Mouse (Mus musculus) lung, postnatal 0 days (tissue): ENCODE results near the gene Gclm. TPM values are rescaled to one million over a fixed set of nuclear protein-coding genes. Genes with fewer than 3 reads are reported as not detected.

Experiments
- ATAC-seq: fragments of 200-750 bp; cut with Nextera tagmentation; 2 replicates; pipeline ENCODE4 v1.8.0; 2017; ENCODE audit warnings: moderate library complexity
- DNase-seq: peaks from one replicate; pipeline ENCODE4 v3.0.0-alpha.2; 2016; ENCODE audit warnings: low spot score
- H3K27ac ChIP-seq: fragments of 300-500 bp; sonication (generic); 2 replicates; pipeline ENCODE4 v1.5.1; 2014; ENCODE audit warnings: antibody characterized with exemption, mild to moderate bottlenecking, low read length, mixed read lengths
- H3K27me3 ChIP-seq: fragments of 300-500 bp; sonication (generic); replicated peaks from 2 replicates; pipeline ENCODE4 v1.6.1; 2014; ENCODE audit warnings: low read length, mixed read lengths; ENCODE audit not compliant: insufficient read depth
- H3K36me3 ChIP-seq: fragments of 300-500 bp; sonication (generic); 2 replicates; pipeline ENCODE4 v1.6.1; 2014; ENCODE audit warnings: low read length, mixed read lengths; ENCODE audit not compliant: insufficient read depth
- H3K4me1 ChIP-seq: fragments of 300-500 bp; sonication (generic); 2 replicates; pipeline ENCODE4 v1.6.1; 2014; ENCODE audit warnings: antibody characterized with exemption, low read depth, low read length, mixed read lengths; ENCODE audit not compliant: insufficient read depth
- H3K4me2 ChIP-seq: fragments of 300-500 bp; sonication (generic); replicated peaks from 2 replicates; pipeline ENCODE4 v1.6.1; 2014; ENCODE audit warnings: low read depth, mild to moderate bottlenecking, low read length, moderate library complexity, mixed read lengths
- H3K4me3 ChIP-seq: fragments of 300-500 bp; sonication (generic); 2 replicates; pipeline ENCODE4 v1.5.1; 2014; ENCODE audit warnings: low read depth, low read length
- H3K9ac ChIP-seq: fragments of 300-500 bp; sonication (generic); replicated peaks from 2 replicates; pipeline ENCODE4 v1.6.1; 2014; ENCODE audit warnings: low read depth, mild to moderate bottlenecking
- H3K9me3 ChIP-seq: fragments of 300-500 bp; sonication (generic); 2 replicates; pipeline ENCODE4 v1.6.1; 2016; ENCODE audit warnings: low read length, mixed read lengths
- CTCF ChIP-seq: IDR thresholded peaks from 2 replicates; pipeline ENCODE4 v1.5.1; 2016; ENCODE audit warnings: antibody characterized with exemption, mild to moderate bottlenecking
- EP300 ChIP-seq: IDR thresholded peaks from 2 replicates; pipeline ENCODE4 v1.6.1; 2016; ENCODE audit warnings: antibody characterized with exemption, mild to moderate bottlenecking, control low read depth
- WGBS: fragments of 180-500 bp; shearing (Covaris S2); extraction: QIAGEN DNeasy Blood & Tissue Kit; methylation state at CpG from one replicate; pipeline ENCODE4 v1.1.7; 2014; 5-methylcytosine and 5-hydroxymethylcytosine counted together
- polyA plus RNA-seq: library from polyadenylated mRNA; unstranded; fragments of >200 nt; fragmentation: Nextera tagmentation; extraction: Ambion mirVana; gene quantifications from 2 replicates; pipeline ENCODE4 v1.2.1, GENCODE M21; 2015

The Gclm gene
- polyA plus RNA-seq, 1 experiment from 2014 or later: 102 TPM

DNA sequence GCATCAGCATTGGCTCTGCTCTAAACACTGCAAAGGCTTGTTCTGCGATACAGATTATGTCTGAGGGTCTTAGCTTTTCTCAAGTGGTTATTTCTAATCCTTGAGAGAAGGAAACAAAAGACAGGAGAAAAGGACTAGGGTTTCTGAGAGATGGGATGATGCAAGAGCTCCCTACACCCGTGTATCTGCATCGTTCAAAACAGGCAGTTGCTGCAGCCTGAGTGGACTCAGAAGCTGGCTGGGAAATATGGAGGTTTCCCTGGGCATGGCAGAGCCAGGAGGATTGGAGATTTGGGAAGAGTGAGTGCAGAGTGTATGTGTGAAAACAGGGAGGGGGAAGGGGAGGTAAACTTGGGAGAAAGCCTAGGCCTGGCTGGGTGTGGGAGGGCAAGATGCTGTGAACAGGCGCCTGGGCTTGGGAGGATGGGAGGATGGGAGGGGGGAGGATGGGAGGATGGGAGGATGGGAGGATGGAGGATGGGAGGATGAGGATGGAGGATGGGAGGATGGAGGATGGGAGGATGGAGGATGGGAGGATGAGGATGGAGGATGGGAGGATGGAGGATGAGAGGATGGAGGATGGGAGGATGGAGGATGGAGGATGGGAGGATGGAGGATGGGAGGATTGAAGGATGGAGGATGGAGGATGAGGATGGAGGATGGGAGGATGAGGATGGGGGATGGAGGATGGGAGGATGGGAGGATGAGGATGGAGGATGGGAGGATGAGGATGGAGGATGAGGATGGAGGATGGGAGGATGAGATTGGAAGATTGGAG is 62.7 kb downstream of the Gclm start:
- TF ChIP-seq CTCF: no peak
- TF ChIP-seq EP300: no peak
- Histone ChIP-seq H3K4me3 (no peak overlapping the region), H3K9me3 (no peaks in the 10 kb centered on the region), H3K36me3 (no peaks in the 10 kb centered on the region), H3K9ac (no peak overlapping the region), H3K27ac (no peak overlapping the region), H3K4me1 (no peaks in the 10 kb centered on the region), H3K27me3 (no peaks in the 10 kb centered on the region), H3K4me2 (no peak overlapping the region)
- 43% methylated on average over 4 of the region's 4 CpGs for WGBS
- ATAC-seq: no peak
- no peak for DNase-seq

DNA sequence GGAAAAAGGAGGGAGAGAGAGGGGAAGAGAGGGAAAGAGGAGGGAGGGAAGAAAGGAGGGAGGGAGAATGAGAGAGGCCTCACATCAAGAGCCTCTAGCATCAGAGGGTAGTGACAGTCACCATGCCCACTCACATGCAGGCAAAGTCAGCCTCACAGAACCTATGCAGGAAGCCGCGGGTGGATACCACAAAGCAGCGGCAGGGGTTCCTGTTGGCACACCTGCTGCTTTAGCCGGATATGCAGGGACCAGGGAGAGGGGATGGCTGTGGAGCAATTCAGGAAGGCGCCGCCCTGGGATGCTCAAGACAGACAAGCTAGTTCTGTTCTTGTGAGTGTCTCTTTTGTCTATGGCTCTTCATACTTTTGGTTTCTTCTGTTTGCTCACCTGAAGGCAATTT is 63.6 kb downstream of the Gclm start:
- TF ChIP-seq EP300 (no peak), CTCF (no peak)

DNA sequence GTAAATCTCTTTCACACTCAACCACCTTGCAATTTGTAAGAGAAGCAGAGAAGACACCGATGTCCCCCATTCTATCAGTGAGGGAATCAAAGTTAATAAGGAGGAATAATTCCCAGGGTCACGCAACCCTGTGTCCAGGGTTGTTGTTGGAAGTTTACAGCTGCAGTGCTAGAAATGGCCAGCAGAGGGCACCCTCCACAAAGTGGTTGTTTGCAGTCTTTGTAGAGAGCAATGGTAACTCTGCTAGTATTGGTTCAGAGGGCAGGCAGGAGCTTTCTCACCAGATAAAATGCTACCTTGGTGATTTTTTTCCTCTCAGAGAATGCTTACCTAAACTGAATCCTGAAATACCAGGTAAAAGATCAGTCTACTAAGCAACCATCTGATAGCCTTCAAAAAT is 66.7 kb downstream of the Gclm start:
- Histone ChIP-seq H3K36me3 (no peaks in the 10 kb centered on the region), H3K4me2 (no peak overlapping the region), H3K4me1 (no peaks in the 10 kb centered on the region), H3K27me3 (no peaks in the 10 kb centered on the region), H3K9ac (no peak overlapping the region), H3K27ac (no peak overlapping the region), H3K9me3 (no peaks in the 10 kb centered on the region), H3K4me3 (no peak overlapping the region)
- peak; percentile 84 for DNase-seq
- ATAC-seq: peak; percentile 33
- WGBS: 18% methylated on average over 2 of the region's 2 CpGs
- TF ChIP-seq EP300 (peak; percentile 36; the same call in 1 of the 2 replicates), CTCF (peak; percentile 98)

More for the DNA sequence above, 63.6 kb downstream of the Gclm start:
- H3K9me3 ChIP-seq: no peaks in the 10 kb centered on the region
- H3K27me3 ChIP-seq: no peaks in the 10 kb centered on the region
- no peak overlapping the region for H3K9ac ChIP-seq
- no peaks in the 10 kb centered on the region for H3K36me3 ChIP-seq
- ATAC-seq: no peak
- no peak overlapping the region for H3K27ac ChIP-seq
- no peak for DNase-seq
- WGBS: 22% methylated on average over 6 of the region's 6 CpGs
- H3K4me3 ChIP-seq: no peak overlapping the region
- no peaks in the 10 kb centered on the region for H3K4me1 ChIP-seq
- no peak overlapping the region for H3K4me2 ChIP-seq

DNA sequence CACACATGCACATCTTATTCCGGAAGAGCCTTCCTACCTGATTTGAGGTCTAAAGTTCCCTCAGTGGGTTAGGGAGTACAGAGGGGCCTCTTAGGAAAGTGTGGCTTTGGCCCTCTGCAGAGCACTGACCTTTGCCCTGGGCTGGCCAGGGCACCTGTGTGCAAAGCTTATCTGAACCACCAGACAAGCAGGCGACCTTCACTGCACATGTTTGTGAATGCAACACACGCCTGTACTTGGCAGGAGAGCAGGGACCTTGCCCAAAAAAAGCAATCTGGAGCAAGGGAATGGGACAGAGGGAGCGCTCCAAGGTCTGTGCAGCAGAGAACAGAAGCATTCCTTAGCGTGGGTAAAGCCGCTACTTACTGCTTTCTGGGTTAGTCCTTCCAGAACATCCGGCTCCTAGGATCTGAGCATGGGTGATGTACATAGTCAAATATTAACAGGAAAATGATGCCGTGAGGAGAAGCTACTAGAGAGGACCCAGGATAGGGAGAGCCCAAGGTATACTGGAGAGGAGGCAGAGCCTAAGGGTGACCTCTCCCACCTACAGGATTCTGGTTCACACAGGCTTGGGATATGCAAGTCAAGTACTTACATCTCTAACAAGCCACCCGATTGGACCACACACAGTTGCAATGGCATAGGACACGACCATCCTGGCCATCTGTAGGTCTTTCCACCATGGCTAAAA is 67.7 kb downstream of the Gclm start:
- no peaks in the 10 kb centered on the region for H3K27me3 ChIP-seq
- DNase-seq (no peak), ATAC-seq (no peak)
- no peak overlapping the region for H3K4me2 ChIP-seq
- H3K4me3 ChIP-seq: no peak overlapping the region
- WGBS: 63% methylated on average over 10 of the region's 10 CpGs
- H3K27ac ChIP-seq: no peak overlapping the region
- no peak overlapping the region for H3K9ac ChIP-seq
- TF ChIP-seq EP300: no peak
- no peak for TF ChIP-seq CTCF
- H3K4me1 ChIP-seq: no peaks in the 10 kb centered on the region
- H3K9me3 ChIP-seq: no peaks in the 10 kb centered on the region
- H3K36me3 ChIP-seq: no peaks in the 10 kb centered on the region

DNA sequence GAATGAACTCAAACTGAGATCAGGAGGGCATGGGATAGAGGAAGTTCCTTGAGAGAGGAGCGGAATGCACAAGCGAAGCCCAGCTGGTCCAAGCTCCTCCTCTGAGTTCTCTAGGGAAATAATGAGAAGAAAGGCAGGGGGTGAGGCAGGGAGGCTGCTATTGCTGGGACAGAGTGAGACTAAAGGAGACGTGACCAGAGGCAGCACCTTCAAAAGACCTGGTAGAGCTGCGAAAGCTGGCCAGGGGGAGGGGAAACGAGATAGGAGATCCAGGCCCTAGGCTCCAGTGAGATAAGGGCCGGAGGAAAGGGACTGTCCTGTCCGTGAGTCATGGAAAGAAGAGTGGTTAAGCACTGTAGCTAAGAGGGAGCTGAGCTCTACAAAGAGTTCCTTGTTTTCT is 68.6 kb downstream of the Gclm start:
- Histone ChIP-seq H3K36me3 (no peaks in the 10 kb centered on the region), H3K4me1 (no peaks in the 10 kb centered on the region), H3K27ac (no peak overlapping the region), H3K4me2 (no peak overlapping the region), H3K4me3 (no peak overlapping the region), H3K27me3 (no peaks in the 10 kb centered on the region), H3K9ac (no peak overlapping the region), H3K9me3 (no peaks in the 10 kb centered on the region)
- TF ChIP-seq CTCF (no peak), EP300 (no peak)
- WGBS: 54% methylated on average over 7 of the region's 7 CpGs
- no peak for ATAC-seq
- no peak for DNase-seq

DNA sequence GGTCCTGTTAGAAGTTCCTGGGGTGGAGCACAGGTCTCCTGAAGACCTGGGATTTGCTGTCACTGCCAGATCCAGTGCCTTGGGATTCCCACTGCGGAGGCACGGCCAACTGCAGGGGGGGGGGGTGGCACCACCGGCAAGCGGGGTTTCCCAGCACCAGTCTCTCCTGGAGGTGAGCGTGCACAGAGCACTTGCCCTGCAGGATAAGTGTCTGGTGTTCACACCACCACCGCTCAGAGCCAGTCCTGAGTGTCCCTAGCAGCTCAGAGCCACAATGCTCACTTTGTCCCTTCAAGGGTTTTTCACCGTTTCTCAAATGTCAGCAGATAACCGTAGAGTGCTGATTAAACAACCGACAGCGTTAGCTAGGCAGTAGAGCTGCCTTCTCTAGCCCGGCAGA is 71.3 kb downstream of the Gclm start:
- Histone ChIP-seq H3K27ac (no peak overlapping the region), H3K27me3 (no peaks in the 10 kb centered on the region), H3K4me2 (peak overlapping the region; percentile 20), H3K4me3 (no peak overlapping the region), H3K4me1 (no peaks in the 10 kb centered on the region), H3K9ac (no peak overlapping the region), H3K36me3 (no peaks in the 10 kb centered on the region), H3K9me3 (no peaks in the 10 kb centered on the region)
- ATAC-seq (peak; percentile 87), DNase-seq (peak; percentile 71)
- TF ChIP-seq EP300: peak; percentile 39; the same call in 1 of the 2 replicates
- no peak for TF ChIP-seq CTCF
- 15% methylated on average over 11 of the region's 11 CpGs for WGBS
